Mouse (Mus musculus): ENCODE measurements at regions not wholly inside any gene's neighbourhood (a gene's known extent, or its start where the extent isn't known, plus 50 kb on each side); places are given as distances from the start of the nearest gene placed in this dataset.

DNA sequence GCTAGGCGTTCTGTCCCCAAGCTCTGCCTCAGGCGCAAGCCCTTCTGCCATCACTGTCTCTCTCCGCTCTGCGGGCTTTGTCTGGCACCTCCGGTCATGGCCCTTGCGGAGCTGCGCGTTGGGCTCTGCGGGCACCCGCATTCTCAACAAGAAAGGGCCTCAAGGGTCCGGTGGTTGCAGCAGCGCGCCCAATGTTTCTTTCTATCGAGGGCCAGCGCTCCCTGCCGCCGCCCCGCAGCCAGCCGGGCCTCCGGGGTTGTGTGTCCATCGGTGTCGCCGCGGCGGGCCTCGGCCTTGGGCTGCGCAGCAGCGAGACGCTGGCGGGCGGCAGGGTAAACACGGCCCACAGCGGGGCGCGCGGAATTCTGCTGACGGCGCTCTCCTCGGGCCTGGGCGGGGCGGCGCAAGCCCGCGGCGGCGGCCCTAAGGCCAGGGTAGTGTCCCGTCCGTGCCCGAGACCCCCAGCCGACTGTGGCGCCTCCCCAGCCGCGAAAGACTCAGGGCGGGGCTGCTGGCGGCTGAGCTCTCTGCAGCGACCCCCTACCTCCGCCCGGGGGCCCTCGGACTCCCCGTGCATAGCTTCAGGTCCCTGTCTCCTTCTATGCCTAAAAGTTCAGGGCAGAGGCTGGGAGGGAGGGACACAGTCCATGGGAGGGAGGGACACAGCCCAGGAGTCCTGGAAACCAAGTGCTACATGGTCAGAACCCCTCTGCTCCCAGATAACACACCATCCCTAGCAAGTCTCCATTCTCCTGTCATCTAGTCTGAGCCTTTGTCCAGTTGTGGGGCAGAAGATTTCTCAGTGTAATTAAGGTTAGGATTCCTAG lies 80.9 kb downstream of the Efnb1 start:
- DNase-seq (ENCODE audit: low spot score in 2 of 2) = peak in 1 of 2 experiments; percentile 4

DNA sequence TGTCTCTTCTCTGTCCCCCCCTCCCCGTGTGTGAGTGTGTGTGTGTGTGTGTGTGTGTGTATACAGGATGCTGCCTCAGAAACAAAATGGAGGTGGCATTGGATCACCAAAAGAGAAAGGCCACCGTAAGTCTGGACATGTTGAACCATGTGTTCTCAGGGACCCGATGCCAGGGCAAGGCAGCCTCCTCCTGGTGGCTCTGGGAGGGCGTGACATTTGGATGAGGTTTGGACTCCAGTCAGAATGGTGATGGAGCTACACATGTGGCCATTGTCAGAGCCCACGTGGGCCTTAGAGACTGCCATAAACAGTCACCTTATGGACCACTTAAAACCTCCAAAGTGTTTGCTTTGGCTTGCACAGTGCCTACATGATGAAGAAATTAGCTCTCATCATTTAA lies 80.0 kb downstream of the Efnb1 start:
- no peak for DNase-seq (ENCODE audit: low spot score in 2 of 2)

DNA sequence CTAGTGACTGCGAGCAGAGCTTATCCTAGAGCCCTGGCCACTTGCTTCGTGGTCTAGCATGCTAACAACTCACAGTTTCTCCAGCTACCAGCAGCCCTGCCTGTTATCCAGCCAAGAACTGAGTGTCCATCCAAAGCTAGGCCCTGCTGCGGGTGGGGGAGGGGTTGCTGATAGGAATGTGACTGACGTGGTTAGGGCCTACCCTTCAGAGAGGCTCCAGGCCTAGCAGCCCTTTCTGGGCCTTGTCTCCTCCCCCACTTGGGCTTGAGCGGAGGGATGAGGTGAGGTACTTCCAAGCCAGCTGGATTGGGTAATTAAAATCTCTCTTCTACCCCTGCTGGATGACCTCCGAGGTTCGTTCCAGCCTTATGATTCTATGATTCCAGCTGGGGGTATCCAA lies 79.2 kb downstream of the Efnb1 start:
- no peak for DNase-seq (ENCODE audit: low spot score in 2 of 2)

DNA sequence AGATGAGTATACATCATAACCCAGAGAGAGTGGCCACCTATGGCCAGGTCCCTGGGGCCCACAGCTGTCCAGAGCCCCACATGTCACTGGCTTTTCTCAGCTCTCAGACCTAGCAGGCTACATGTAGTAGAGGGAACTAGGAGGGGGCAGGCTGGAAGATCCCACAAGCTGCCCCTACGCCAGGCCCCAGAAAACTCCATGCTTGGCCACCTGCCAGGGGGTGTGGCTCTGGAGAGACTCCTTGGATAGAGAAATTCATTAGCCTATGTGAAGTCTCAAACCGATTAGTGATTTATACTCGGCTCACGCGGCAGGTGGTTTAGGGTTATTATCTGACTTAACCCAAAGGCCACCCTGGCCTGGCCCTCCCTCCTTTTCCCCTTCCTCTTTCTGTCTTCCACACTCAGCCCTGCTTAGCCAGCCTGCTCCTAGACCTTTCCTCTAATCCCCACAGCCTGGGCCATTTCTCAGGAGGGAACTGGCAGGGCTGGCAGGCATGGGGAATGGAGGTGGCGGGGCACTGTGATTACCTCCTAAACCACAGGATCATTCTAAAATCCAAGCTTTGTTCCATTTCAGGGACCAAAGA lies 77.7 kb downstream of the Efnb1 start:
- DNase-seq (ENCODE audit: low spot score in 2 of 2) = no peak

DNA sequence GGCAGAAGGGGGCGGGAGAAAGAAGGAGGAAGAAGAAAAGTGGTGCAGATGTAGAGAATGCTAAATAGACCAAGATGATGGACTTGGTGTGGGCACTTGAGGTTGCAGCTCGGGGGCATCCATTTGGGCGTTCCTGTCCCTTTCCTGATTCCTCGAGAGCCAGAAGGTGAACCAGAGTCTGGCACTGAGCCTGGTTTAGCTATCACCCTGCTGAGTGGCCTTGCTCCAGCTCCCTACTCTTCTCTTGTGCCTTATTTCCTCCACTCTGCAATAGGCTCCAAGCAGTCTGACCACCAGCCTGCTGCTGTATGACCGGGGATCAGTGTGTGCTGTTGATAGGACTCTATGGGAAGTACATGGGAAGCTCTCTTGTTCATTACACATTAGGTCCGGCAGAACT lies 68.1 kb downstream of the Efnb1 start:
- DNase-seq (ENCODE audit: low spot score in 2 of 2) = no peak

DNA sequence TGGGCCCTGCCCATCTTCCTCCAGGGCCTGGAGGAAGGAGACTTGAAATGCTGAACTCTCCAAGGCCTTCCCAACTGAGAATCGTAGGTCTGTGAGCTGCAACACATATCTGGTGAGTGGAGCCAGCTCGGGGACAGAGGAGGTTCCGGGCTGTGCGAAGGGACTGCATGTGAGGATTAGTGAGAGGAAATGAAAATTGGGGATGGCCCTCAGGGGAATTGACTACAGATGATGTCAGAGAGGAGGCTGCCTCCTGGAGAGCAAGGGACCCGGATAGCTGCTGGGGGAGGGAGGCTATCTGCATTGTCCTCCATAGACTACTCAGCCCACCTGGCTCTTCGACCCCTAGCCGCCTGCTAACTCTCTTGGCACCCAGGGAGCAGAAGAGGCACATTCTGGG lies 65.2 kb downstream of the Efnb1 start:
- DNase-seq (ENCODE audit: low spot score in 2 of 2) = no peak

DNA sequence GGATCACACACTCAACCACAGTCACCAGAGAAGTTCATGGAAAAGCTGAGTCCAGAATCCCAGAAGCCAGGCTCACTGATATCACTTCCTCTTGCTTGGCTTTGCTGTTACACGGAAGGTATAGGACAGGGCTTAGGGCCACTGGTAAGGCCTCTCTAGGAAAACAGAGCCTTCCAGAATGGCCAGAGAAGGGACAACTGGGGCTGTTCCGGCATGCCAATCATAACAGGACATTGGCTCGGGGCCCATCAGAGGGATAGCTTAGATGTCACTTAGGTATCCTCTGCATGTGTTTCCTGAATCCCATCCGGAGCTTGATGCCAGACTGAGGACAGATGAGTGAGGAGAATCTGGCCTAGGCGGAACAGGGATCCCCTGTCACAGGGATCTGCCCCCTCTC lies 63.7 kb downstream of the Efnb1 start:
- no peak for DNase-seq (ENCODE audit: low spot score in 2 of 2)

DNA sequence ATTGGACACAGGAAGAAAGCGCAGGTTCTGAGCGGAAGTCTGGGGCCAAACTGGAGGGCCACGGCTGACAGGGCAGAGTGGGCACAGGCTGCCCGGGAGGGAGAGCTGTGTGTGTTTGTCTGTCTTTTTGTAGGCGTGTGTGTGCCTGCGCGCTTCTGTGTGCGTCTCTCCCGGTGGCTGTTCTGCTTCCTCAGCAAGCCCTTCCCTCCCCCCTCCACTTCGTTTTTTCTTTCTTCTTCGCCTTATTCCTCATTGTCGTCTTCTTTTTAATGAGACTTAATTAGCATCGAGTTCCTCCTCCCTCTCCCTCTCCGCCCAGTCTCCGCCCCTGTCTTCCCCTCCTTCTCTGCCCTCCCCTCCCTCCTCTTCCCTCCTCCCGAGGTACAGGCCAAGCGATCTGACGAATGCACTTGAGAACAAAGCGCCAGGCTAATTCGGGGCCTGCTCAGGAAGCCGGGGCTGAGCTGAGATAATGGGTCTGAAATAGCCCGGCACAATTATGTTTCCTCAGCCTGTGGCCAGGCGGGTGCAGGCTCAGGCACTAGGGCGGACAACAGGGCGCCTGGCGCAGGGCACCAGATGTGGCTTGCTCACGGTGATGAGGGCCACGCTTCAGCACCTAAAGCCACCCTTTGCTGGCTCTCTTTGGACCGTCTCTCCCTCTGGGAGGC lies 63.2 kb downstream of the Efnb1 start:
- peak; percentile 31 to 40 for DNase-seq (ENCODE audit: low spot score in 2 of 2)
